ENCODE assay signal across 18 mouse cellular contexts in genomic region chr8:26809943-26810342, GRCm38 (mm10).
DNase-seq lines count a peak whose midpoint lies in the region; ATAC-seq lines count a peak whose summit lies in the region.
"Had no signal": no experiment of that assay in that cellular context is flagged by ENCODE, and none has a peak within 500 bp of the region (broad histone marks: within the 10 kb centered on the region; RNA-seq: fewer than 3 reads in every experiment).

No protein-coding gene starts in this region.

- H3K27me3 ChIP-seq in forebrain, embryonic 16.5 days (replicated peaks; ENCODE audit: control insufficient read depth, insufficient read depth, low read length): no peaks in the 10 kb centered on the region
- no peaks in the 10 kb centered on the region for H3K27me3 ChIP-seq in forebrain, embryonic 11.5 days (ENCODE audit: control insufficient read depth, insufficient read depth, low read length)
- peaks cover 15% of the 10 kb centered on the region; the same call in 1 of the 2 replicates for H3K27me3 ChIP-seq in neural tube, embryonic 15.5 days (replicated peaks)

- no peak overlapping the region for H3K4me2 ChIP-seq in forebrain, embryonic 16.5 days (ENCODE audit: low read length)
- H3K4me2 ChIP-seq in forebrain, embryonic 11.5 days (ENCODE audit: low read depth, low read length, severe bottlenecking): no peak overlapping the region
- no peak overlapping the region for H3K4me2 ChIP-seq in neural tube, embryonic 15.5 days
- H3K4me2 ChIP-seq: embryonic facial prominence, embryonic 12.5 days; forebrain, embryonic 13.5 days had no signal

- WGBS in forebrain, embryonic 16.5 days: 63% methylated on average over 7 of the region's 7 CpGs
- 88% methylated on average over 7 of the region's 7 CpGs for WGBS in forebrain, embryonic 11.5 days
- WGBS in neural tube, embryonic 15.5 days: 90% methylated on average over 7 of the region's 7 CpGs

- no peak overlapping the region for H3K4me3 ChIP-seq in forebrain, embryonic 16.5 days (replicated peaks; ENCODE audit: low read length)
- no peak overlapping the region for H3K4me3 ChIP-seq in forebrain, embryonic 11.5 days (ENCODE audit: low read depth, low read length)
- H3K4me3 ChIP-seq in neural tube, embryonic 15.5 days (replicated peaks): no peak overlapping the region
- H3K4me3 ChIP-seq: embryonic facial prominence, embryonic 10.5 days; embryonic facial prominence, embryonic 12.5 days; forebrain, embryonic 13.5 days had no signal

- H3K36me3 ChIP-seq in forebrain, embryonic 16.5 days (ENCODE audit: control insufficient read depth, insufficient read depth): no peaks in the 10 kb centered on the region
- no peaks in the 10 kb centered on the region for H3K36me3 ChIP-seq in forebrain, embryonic 11.5 days (ENCODE audit: control insufficient read depth, insufficient read depth, low read length)
- no peaks in the 10 kb centered on the region for H3K36me3 ChIP-seq in neural tube, embryonic 15.5 days
- H3K36me3 ChIP-seq: embryonic facial prominence, embryonic 10.5 days; embryonic facial prominence, embryonic 12.5 days had no signal

- no peaks in the 10 kb centered on the region for H3K9me3 ChIP-seq in forebrain, embryonic 16.5 days (ENCODE audit: control insufficient read depth, low read length)
- no peaks in the 10 kb centered on the region for H3K9me3 ChIP-seq in forebrain, embryonic 11.5 days (ENCODE audit: control insufficient read depth, low read length)
- H3K9me3 ChIP-seq in neural tube, embryonic 15.5 days (replicated peaks): no peaks in the 10 kb centered on the region
- H3K9me3 ChIP-seq: embryonic facial prominence, embryonic 10.5 days; embryonic facial prominence, embryonic 12.5 days; forebrain, embryonic 13.5 days had no signal

- 0 out of 2 replicates have a peak overlapping the region, but pooled peaks have one; percentile 3 for H3K27ac ChIP-seq in forebrain, embryonic 16.5 days (ENCODE audit: low read length)
- H3K27ac ChIP-seq in forebrain, embryonic 11.5 days (ENCODE audit: low read depth, low read length): no peak overlapping the region
- H3K27ac ChIP-seq in neural tube, embryonic 15.5 days (replicated peaks): no peak overlapping the region
- H3K27ac ChIP-seq: embryonic facial prominence, embryonic 10.5 days; embryonic facial prominence, embryonic 12.5 days; forebrain, embryonic 13.5 days had no signal

- peaks cover 40% of the 10 kb centered on the region for H3K4me1 ChIP-seq in forebrain, embryonic 16.5 days (replicated peaks; ENCODE audit: control insufficient read depth, insufficient read depth, low read length)
- H3K4me1 ChIP-seq in forebrain, embryonic 11.5 days (replicated peaks; ENCODE audit: control insufficient read depth, insufficient read depth, low read length): peaks cover 18% of the 10 kb centered on the region
- peaks cover 26% of the 10 kb centered on the region for H3K4me1 ChIP-seq in neural tube, embryonic 15.5 days

- H3K9ac ChIP-seq in forebrain, embryonic 16.5 days (replicated peaks; ENCODE audit: low read depth, low read length): no peak overlapping the region
- no peak overlapping the region for H3K9ac ChIP-seq in forebrain, embryonic 11.5 days (ENCODE audit: low read length)
- H3K9ac ChIP-seq in neural tube, embryonic 15.5 days (replicated peaks): no peak overlapping the region
- H3K9ac ChIP-seq: embryonic facial prominence, embryonic 12.5 days; forebrain, embryonic 13.5 days had no signal

- no peak for DNase-seq in forebrain, embryonic 11.5 days (ENCODE audit: low spot score)
- peak; percentile 61 for DNase-seq in heart, adult 11 months
- DNase-seq in heart, postnatal 4 days: no peak
- DNase-seq in neural tube, embryonic 10.5 days (ENCODE audit: extremely low spot score, low spot score): peak; percentile 13
- no peak for DNase-seq in thymus, postnatal 4 days
- DNase-seq: adrenal gland, adult 2 months; adrenal gland, postnatal 10 days; adrenal gland, postnatal 25 days; cerebellum, adult 11-12 months; cerebellum, adult 2 months; cerebellum, adult 9-10 months; cerebellum, postnatal 10 days; cerebellum, postnatal 25 days had no signal

- no peak for ATAC-seq in forebrain, embryonic 16.5 days
- ATAC-seq in forebrain, embryonic 11.5 days (replicated peaks; ENCODE audit: low FRiP score): no peak
- no peak for ATAC-seq in neural tube, embryonic 15.5 days (ENCODE audit: low FRiP score)
- ATAC-seq: forebrain, embryonic 13.5 days had no signal

Comparison
In these comparisons a context has a peak if more than half of its experiments do, and no peak if none do; other contexts are left out.
1. DNase-seq: peak in heart, adult 11 months (single experiment) and neural tube, embryonic 10.5 days (single experiment); none in forebrain, embryonic 11.5 days (single experiment), heart, postnatal 4 days (single experiment) and thymus, postnatal 4 days (single experiment).